Comparison of ENCODE assay signal across 8 mouse cellular contexts in genomic region chr5:138255353-138256093, GRCm38 (mm10). TPM values are rescaled to one million over a fixed set of nuclear protein-coding genes. Genes with fewer than 3 reads are reported as not detected.
DNase-seq lines count a peak whose midpoint lies in the region; ATAC-seq and TF ChIP-seq lines count a peak whose summit lies in the region.

Lamtor4 (plus strand) TSS chr5:138255482.

- no peaks in the 10 kb centered on the region for H3K27me3 ChIP-seq in forebrain, embryonic 15.5 days

- no peaks in the 10 kb centered on the region for H3K9me3 ChIP-seq in ES-E14 (ENCODE audit: control insufficient read depth, insufficient read depth, low read depth, low read length)
- H3K9me3 ChIP-seq in forebrain, embryonic 15.5 days, result no peaks in the 10 kb centered on the region

- H3K9ac ChIP-seq in ES-E14 (ENCODE audit: insufficient read depth, low read depth, low read length, poor library complexity, severe bottlenecking), result peak within 1 kb of the TSS; percentile 83
- H3K9ac ChIP-seq in forebrain, embryonic 15.5 days (replicated peaks), result peak within 1 kb of the TSS; percentile 68

- H3K4me2 ChIP-seq in forebrain, embryonic 15.5 days (replicated peaks), result peak within 1 kb of the TSS; percentile 83

- TF ChIP-seq POLR2A in lung, adult 2 months (IDR thresholded peaks at IDR 0.05; ENCODE audit: borderline replicate concordance, extremely low read depth, low read depth, low read length), result peak; percentile 91; the same call in 1 of the 2 replicates

- DNase-seq in ES-E14 (ENCODE audit: low read depth, low spot score), result peak; percentile 97
- DNase-seq in cerebellum, adult 11-12 months, result peak; percentile 98
- peak; percentile 93 for DNase-seq in heart, postnatal 25 days (ENCODE audit: low spot score)
- DNase-seq in layer of hippocampus, adult 18-20 months (ENCODE audit: low spot score in 2 of 2), result peak; percentile 95 to 98
- DNase-seq in lung, adult 2 months, result peak; percentile 85
- DNase-seq in thymus, adult 18-20 months, result peak; percentile 90 to 95

- in situ Hi-C loops in ES-E14 (cut with MboI; ENCODE audit: low sequenced_read_pairs in 2 of 2, unreplicated experiment in 2 of 2), result no loop called here

- peaks cover 18% of the 10 kb centered on the region for H3K36me3 ChIP-seq in ES-E14 (ENCODE audit: control insufficient read depth, insufficient read depth, low read length, poor library complexity, severe bottlenecking)
- H3K36me3 ChIP-seq in forebrain, embryonic 15.5 days, result peaks cover 15% of the 10 kb centered on the region

- ATAC-seq in forebrain, embryonic 15.5 days (replicated peaks), result peak; percentile 100
- ATAC-seq in neutrophil, adult 5-6 weeks (ENCODE audit: extremely low read depth, insufficient number of reproducible peaks, low FRiP score, poor library complexity, severe bottlenecking), result peak; percentile 94

- peak within 1 kb of the TSS; percentile 81 to 98 for H3K4me3 ChIP-seq in ES-E14 (ENCODE audit: insufficient read depth in 1 of 2, low read depth in 1 of 2, low read length in 2 of 2, poor library complexity in 1 of 2, severe bottlenecking in 1 of 2)
- H3K4me3 ChIP-seq in forebrain, embryonic 15.5 days, result peak within 1 kb of the TSS; percentile 60
- H3K4me3 ChIP-seq in lung, adult 2 months (replicated peaks; ENCODE audit: extremely low read depth, low read depth, low read length), result peak within 1 kb of the TSS; percentile 98

- no peak within 1 kb of the TSS for H3K27ac ChIP-seq in ES-E14 (ENCODE audit: insufficient read depth, low read depth, low read length, poor library complexity, severe bottlenecking)
- H3K27ac ChIP-seq in forebrain, embryonic 15.5 days (replicated peaks), result peak within 1 kb of the TSS; percentile 87

- intact Hi-C loops in heart, postnatal 25 days (cut with DNase I), result loop anchor here (5.0 kb wide), 1 partner anchor 367 kb away; the partner anchor contains the start of gene A430033K04Rik

- peaks cover 0 to 2% of the 10 kb centered on the region in 2 experiments; a peak in 1 of 4 replicates for H3K4me1 ChIP-seq in ES-E14 (ENCODE audit: control insufficient read depth in 2 of 2, insufficient read depth in 2 of 2, low read length in 2 of 2, poor library complexity in 1 of 2)
- H3K4me1 ChIP-seq in forebrain, embryonic 15.5 days, result peaks cover 12% of the 10 kb centered on the region
- H3K4me1 ChIP-seq in lung, adult 2 months (ENCODE audit: control insufficient read depth, insufficient read depth, low read length), result peaks cover 8% of the 10 kb centered on the region

- WGBS in forebrain, embryonic 15.5 days, result under 1% methylated on average over 38 of the region's 38 CpGs
- WGBS in lung, adult 2 months, result under 1% methylated on average over 38 of the region's 38 CpGs

- no peak for TF ChIP-seq CTCF in lung, adult 2 months (IDR thresholded peaks at IDR 0.05; ENCODE audit: insufficient read depth, low read length)

TF ChIP-seq in ES-E14, 5 proteins besides CTCF, POLR2A, EP300 and RAD21:
- TF ChIP-seq ZC3H11A (IDR thresholded peaks at IDR 0.05; ENCODE audit: borderline replicate concordance, low read depth, low read length) (no peak), CHD2 (IDR thresholded peaks at IDR 0.05; ENCODE audit: low read depth, low read length) (peak; percentile 93), MAFK (IDR thresholded peaks at IDR 0.05; ENCODE audit: insufficient read depth, low read depth, low read length) (peak; percentile 77)

RNA-seq across cellular contexts. Expression of gene Lamtor4, which starts in this region (rescaled TPM):
- 87.2 and 87.3 TPM in 2 replicates for total RNA-seq in ES-E14 (2012; rRNA removed)
- 75.3 and 84.8 TPM in 2 replicates for polyA plus RNA-seq in forebrain, embryonic 15.5 days (2015; fragmentation: Nextera tagmentation; extraction: Ambion mirVana)
- total RNA-seq in heart, postnatal 25 days (2021), result 10 to 100 TPM; 55.3 to 61.0 TPM
- 10 to 100 TPM; 54.4 to 55.9 TPM for total RNA-seq in layer of hippocampus, adult 18-20 months (2021)
- polyA plus RNA-seq in lung, adult 2 months (2012; rRNA removed), result 131 and 156 TPM in 2 replicates
- total RNA-seq in neutrophil, adult 5-6 weeks (2017), result 27.3 and 36.7 TPM in 2 replicates
